Mouse (Mus musculus) inflammation-experienced regulatory T-cells, adult 16 weeks (primary cell): ENCODE results near the gene Gm5798. TPM values are rescaled to one million over a fixed set of nuclear protein-coding genes. Genes with fewer than 3 reads are reported as not detected.

Source experiments
- polyA plus RNA-seq: library from polyadenylated mRNA; unstranded; fragments of 100-300 nt; shearing (Covaris generic); gene quantifications from one replicate; pipeline ENCODE4 v1.2.1, GENCODE M21; 2017

The Gm5798 gene
- 0.88 TPM for polyA plus RNA-seq

DNA sequence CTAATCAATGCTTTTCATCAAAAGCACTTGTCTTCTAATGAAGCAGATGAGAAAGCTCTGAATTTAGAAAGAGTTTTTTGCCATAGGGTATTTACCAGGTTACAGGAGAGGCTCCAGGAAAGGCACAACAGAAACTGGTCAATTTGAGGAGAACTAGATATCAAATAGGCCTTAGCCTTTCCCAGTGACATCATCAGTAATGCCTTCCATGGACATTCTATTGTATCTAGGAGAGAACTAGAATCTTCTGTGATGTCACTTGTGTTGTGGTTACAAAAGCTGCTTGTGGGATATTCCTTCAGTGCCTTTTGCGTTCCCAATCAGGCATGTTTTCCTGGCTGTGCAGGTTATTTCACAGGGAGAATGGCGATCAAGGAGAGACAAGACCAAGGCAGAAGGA lies at the start of gene Gm5798:
Gene Gm5798 (plus strand): TSS at position 301 of the 400 bp plus-strand sequence.

DNA sequence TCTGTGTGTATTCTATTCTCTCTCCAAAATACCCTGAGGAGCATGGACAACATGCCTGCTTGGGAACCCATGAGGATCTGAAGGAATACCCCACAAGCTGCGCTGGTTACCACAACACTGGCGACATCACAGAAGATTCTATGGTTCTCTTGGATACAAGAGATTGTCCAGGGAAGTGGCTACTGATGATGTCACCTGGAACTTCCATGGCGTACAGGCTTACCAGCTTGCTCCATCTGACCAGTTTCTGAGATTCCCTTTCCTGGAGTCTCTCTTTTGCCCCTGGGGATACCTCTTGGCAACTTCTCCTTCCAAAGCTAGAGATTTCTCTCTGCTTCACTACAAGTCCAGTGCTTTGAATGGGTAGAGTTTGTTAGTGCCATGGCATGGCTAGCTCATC lies 37.9 kb downstream of the Gm5798 start, which contains the start of gene Gm7945:
Gene Gm7945 (minus strand): TSS at position 101 of the 400 bp plus-strand sequence.

Other genes with a start within 250 kb of the Gm5798 start
- gene Mat1a, start 243.6 kb upstream of the Gm5798 start, polyA plus RNA-seq = not detected
- not detected for gene Sftpa1, start 216.8 kb upstream of the Gm5798 start, polyA plus RNA-seq
- gene Mbl1, start 197.2 kb upstream of the Gm5798 start, polyA plus RNA-seq = not detected
- gene Sftpd, start 163.5 kb upstream of the Gm5798 start, polyA plus RNA-seq = not detected
- not detected for gene Gm2832, start 69.8 kb upstream of the Gm5798 start, polyA plus RNA-seq
- gene Gm7945, start 37.8 kb downstream of the Gm5798 start, polyA plus RNA-seq = not detected
- not detected for gene Gm6482, start 59.7 kb downstream of the Gm5798 start, polyA plus RNA-seq
- not detected for gene Gm7954, start 104.9 kb downstream of the Gm5798 start, polyA plus RNA-seq
- gene Gm3486, start 140.9 kb downstream of the Gm5798 start, polyA plus RNA-seq = not detected
- not detected for gene Gm7970, start 207.0 kb downstream of the Gm5798 start, polyA plus RNA-seq
- gene 1700049E17Rik2, start 224.6 kb downstream of the Gm5798 start, polyA plus RNA-seq = not detected